Mouse (Mus musculus) ES-E14 (cell line): ENCODE measurements around the gene Flt3. TPM values are rescaled to one million over a fixed set of nuclear protein-coding genes. Genes with fewer than 3 reads are reported as not detected.

Experiments used
- DNase-seq: peaks from one replicate; pipeline ENCODE4 v3.0.0-alpha.2; 2013; ENCODE audit warnings: low read depth, low spot score
- H3K27ac ChIP-seq: 2 replicates; pipeline ENCODE4 v1.5.1; 2012; ENCODE audit warnings: low read depth, mild to moderate bottlenecking, low read length, moderate library complexity, mixed read lengths; ENCODE audit not compliant: poor library complexity, insufficient read depth, severe bottlenecking
- H3K36me3 ChIP-seq: 2 replicates; pipeline ENCODE4 v1.6.1; 2012; ENCODE audit warnings: mild to moderate bottlenecking, low read length, moderate library complexity, mixed read lengths; ENCODE audit not compliant: control insufficient read depth, poor library complexity, insufficient read depth, severe bottlenecking
- H3K4me1 ChIP-seq, 2 experiments: fragments of 150-350 bp in 1 of 2; sonication (generic) in 1 of 2; 2 replicates each; pipeline ENCODE4 v1.6.1; 2012; ENCODE audit warnings: low read length in 2 of 2, mild to moderate bottlenecking in 1 of 2, mixed read lengths in 1 of 2; ENCODE audit not compliant: control insufficient read depth in 2 of 2, insufficient read depth in 2 of 2, poor library complexity in 1 of 2
- H3K4me3 ChIP-seq, 2 experiments: fragments of 150-350 bp in 1 of 2; sonication (generic) in 1 of 2; 2 replicates each; pipeline ENCODE4 v1.5.1; 2012; ENCODE audit warnings: low read length in 2 of 2, low read depth in 1 of 2, mild to moderate bottlenecking in 1 of 2, mixed read lengths in 1 of 2; ENCODE audit not compliant: insufficient read depth in 1 of 2, poor library complexity in 1 of 2, severe bottlenecking in 1 of 2
- H3K9ac ChIP-seq: 2 replicates; pipeline ENCODE4 v1.6.1; 2012; ENCODE audit warnings: low read depth, mild to moderate bottlenecking, low read length, mixed read lengths; ENCODE audit not compliant: poor library complexity, insufficient read depth, severe bottlenecking
- H3K9me3 ChIP-seq: fragments of 150-350 bp; sonication (generic); 2 replicates; pipeline ENCODE4 v1.6.1; 2012; ENCODE audit warnings: low read depth, mild to moderate bottlenecking, low read length; ENCODE audit not compliant: control insufficient read depth, insufficient read depth
- CHD2 ChIP-seq: IDR thresholded peaks from 2 replicates; pipeline ENCODE4 v1.6.1; 2014; ENCODE audit warnings: mild to moderate bottlenecking, low read depth, low read length, inconsistent platforms
- HCFC1 ChIP-seq: IDR thresholded peaks from 2 replicates; pipeline ENCODE4 v1.6.1; 2012; ENCODE audit warnings: low read length, inconsistent platforms, borderline replicate concordance; ENCODE audit not compliant: insufficient read depth
- MAFK ChIP-seq: IDR thresholded peaks from 2 replicates; pipeline ENCODE4 v1.6.1; 2014; ENCODE audit warnings: mild to moderate bottlenecking, low read depth, low read length, inconsistent platforms; ENCODE audit not compliant: insufficient read depth
- ZC3H11A ChIP-seq: IDR thresholded peaks from 2 replicates; pipeline ENCODE4 v1.6.1; 2012; ENCODE audit warnings: low read depth, mild to moderate bottlenecking, inconsistent platforms, low read length, borderline replicate concordance
- ZNF384 ChIP-seq: IDR thresholded peaks from 2 replicates; pipeline ENCODE4 v1.6.1; 2012; ENCODE audit warnings: low read depth, low read length, inconsistent platforms
- in situ Hi-C, 2 experiments: fragments of 600-800 bp; cut with MboI; formaldehyde crosslinking; loops; one replicate each; pipeline ENCODE4 v1.15.1; 2025; ENCODE audit warnings: low sequenced_read_pairs in 2 of 2, inconsistent platforms in 1 of 2; ENCODE audit not compliant: unreplicated experiment in 2 of 2
- total RNA-seq: library from RNA; depleted of rRNA; stranded (reverse); fragments of 300-350 nt; gene quantifications from 2 replicates; pipeline ENCODE4 v1.2.3, GENCODE M21; 2012

Flt3 gene
- total RNA-seq, 1 experiment: 0.27 TPM

GRCm38 (mm10) chr5:147418394-147419121, 18.3 kb upstream of the Flt3 start:
- Histone ChIP-seq H3K36me3 (no peaks in the 10 kb centered on the region), H3K4me3 (no peak overlapping the region), H3K9me3 (no peaks in the 10 kb centered on the region), H3K9ac (peak overlapping the region; percentile 42; the same call in 1 of the 2 replicates), H3K4me1 (peaks cover 0 to 5% of the 10 kb centered on the region in 2 experiments; a peak in 1 of 4 replicates), H3K27ac (no peak overlapping the region)
- in situ Hi-C loops: no loop called here
- TF ChIP-seq HCFC1: no peak
- TF ChIP-seq MAFK: no peak
- TF ChIP-seq ZC3H11A: no peak
- no peak for TF ChIP-seq CHD2
- TF ChIP-seq ZNF384: no peak
- peak; percentile 79 for DNase-seq

DNA sequence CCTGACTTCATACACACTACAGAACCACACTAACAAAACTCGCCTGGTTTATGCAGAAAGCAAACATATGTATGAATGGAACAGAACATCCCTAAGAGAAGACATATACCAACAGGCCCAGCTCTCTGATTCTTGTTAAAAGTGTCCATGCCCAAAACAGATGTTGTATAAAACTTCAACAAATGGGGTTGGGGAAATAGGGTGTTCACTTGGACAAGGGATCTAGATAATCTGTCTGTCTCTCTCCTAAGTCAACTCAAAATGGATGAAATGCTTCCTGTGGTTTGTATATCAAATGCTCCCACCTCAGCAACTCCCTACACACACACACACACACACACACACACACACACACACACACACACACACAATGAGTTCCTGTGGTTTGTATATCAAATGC, 17.7 kb upstream of the Flt3 start:
- H3K27ac ChIP-seq: no peak overlapping the region
- H3K4me3 ChIP-seq: no peak overlapping the region
- H3K4me1 ChIP-seq: peaks cover 2 to 3% of the 10 kb centered on the region in 2 experiments; a peak in 1 of 4 replicates
- no peak for DNase-seq
- in situ Hi-C loops: no loop called here
- TF ChIP-seq CHD2 (no peak), MAFK (no peak), ZNF384 (no peak), HCFC1 (no peak), ZC3H11A (no peak)
- H3K9me3 ChIP-seq: no peaks in the 10 kb centered on the region
- H3K36me3 ChIP-seq: no peaks in the 10 kb centered on the region
- no peak overlapping the region for H3K9ac ChIP-seq

GRCm38 (mm10) chr5:147410585-147410984, 10.3 kb upstream of the Flt3 start:
- in situ Hi-C loops: no loop called here
- no peak for TF ChIP-seq ZC3H11A
- no peak for TF ChIP-seq MAFK
- no peak for TF ChIP-seq CHD2
- no peak for TF ChIP-seq ZNF384
- TF ChIP-seq HCFC1: no peak
- H3K4me1 ChIP-seq: peaks cover 0 to 3% of the 10 kb centered on the region in 2 experiments; a peak in 1 of 4 replicates
- no peak for DNase-seq
- H3K27ac ChIP-seq: no peak overlapping the region
- H3K4me3 ChIP-seq: no peak overlapping the region
- H3K36me3 ChIP-seq: no peaks in the 10 kb centered on the region
- no peak overlapping the region for H3K9ac ChIP-seq
- no peaks in the 10 kb centered on the region for H3K9me3 ChIP-seq

DNA sequence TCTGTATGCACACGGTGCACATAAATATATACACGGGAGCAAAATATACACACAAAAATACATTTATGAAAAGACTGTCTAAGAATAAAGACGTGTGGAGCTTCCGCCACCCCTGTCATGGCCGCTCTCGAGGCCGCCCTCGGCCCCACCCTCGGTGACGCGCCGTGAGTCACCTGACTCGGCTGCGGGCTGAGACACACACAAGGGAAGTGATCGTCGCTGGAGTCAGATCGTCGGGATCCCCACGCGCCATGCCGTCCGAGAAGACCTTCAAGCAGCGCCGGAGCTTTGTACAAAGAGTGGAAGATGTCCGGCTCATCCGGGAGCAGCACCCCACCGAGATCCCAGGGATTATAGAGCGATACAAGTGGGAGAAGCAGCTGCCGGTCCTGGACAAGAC, 8.4 kb upstream of the Flt3 start:
- in situ Hi-C loops: no loop called here

DNA sequence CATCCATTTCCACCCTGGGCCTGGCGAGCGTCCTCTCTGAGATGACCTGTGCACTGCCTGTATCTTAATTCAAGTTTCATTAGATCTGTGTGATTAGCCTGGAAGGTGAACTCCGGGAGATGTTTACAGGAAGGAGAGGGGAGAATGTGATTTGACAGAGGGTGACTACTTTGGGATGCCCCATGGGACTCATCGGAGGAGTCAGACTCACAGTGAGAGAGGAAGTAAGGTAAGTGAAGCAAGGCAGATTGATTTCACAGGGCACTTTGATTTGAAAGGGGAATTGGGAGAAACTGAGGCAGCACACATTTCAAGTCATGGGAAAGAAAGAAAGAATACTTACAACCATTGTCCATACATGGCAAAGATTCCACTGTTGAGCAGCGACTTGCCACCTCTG, 5.8 kb upstream of the Flt3 start:
- H3K4me1 ChIP-seq: no peaks in the 10 kb centered on the region; a peak in 1 of 4 replicates
- in situ Hi-C loops: no loop called here
- no peak for DNase-seq
- TF ChIP-seq MAFK (no peak), CHD2 (no peak), HCFC1 (no peak), ZNF384 (no peak), ZC3H11A (no peak)
- no peak overlapping the region for H3K4me3 ChIP-seq
- H3K9ac ChIP-seq: no peak overlapping the region
- H3K36me3 ChIP-seq: no peaks in the 10 kb centered on the region
- no peaks in the 10 kb centered on the region for H3K9me3 ChIP-seq
- no peak overlapping the region for H3K27ac ChIP-seq

More for the DNA sequence above, 8.4 kb upstream of the Flt3 start:
- peak overlapping the region; percentile 50; the same call in 1 of the 2 replicates for H3K27ac ChIP-seq
- DNase-seq: no peak
- no peaks in the 10 kb centered on the region for H3K9me3 ChIP-seq
- peak overlapping the region; percentile 92 for H3K9ac ChIP-seq
- H3K36me3 ChIP-seq: no peaks in the 10 kb centered on the region
- TF ChIP-seq HCFC1: no peak
- peak overlapping the region; percentile 71 to 79 for H3K4me3 ChIP-seq
- peaks cover 0 to 3% of the 10 kb centered on the region in 2 experiments; a peak in 1 of 4 replicates for H3K4me1 ChIP-seq
